Mouse (Mus musculus) midbrain, embryonic 13.5 days (tissue): Measurements from ENCODE around the gene Arih2. TPM values are rescaled to one million over a fixed set of nuclear protein-coding genes. Genes with fewer than 3 reads are reported as not detected.
"Not testable (repeated sequence)": the region's sequence is repeated elsewhere in the genome, so short reads cannot be mapped to it uniquely, and the experiment has no call there.

Experiments used
- ATAC-seq: fragments of 200-750 bp; cut with Nextera tagmentation; 2 replicates; pipeline ENCODE4 v1.8.0; 2017; ENCODE audit warnings: mild to moderate bottlenecking, moderate TSS enrichment, moderate library complexity
- H3K27ac ChIP-seq: fragments of 300-500 bp; sonication (generic); 2 replicates; pipeline ENCODE4 v1.5.1; 2015; ENCODE audit warnings: inconsistent platforms, mild to moderate bottlenecking, moderate library complexity
- H3K27me3 ChIP-seq: fragments of 300-500 bp; sonication (generic); 2 replicates; pipeline ENCODE4 v1.6.1; 2015; ENCODE audit warnings: mild to moderate bottlenecking, inconsistent platforms
- H3K36me3 ChIP-seq: fragments of 300-500 bp; sonication (generic); 2 replicates; pipeline ENCODE4 v1.6.1; 2015; ENCODE audit warnings: mild to moderate bottlenecking, inconsistent platforms
- H3K4me1 ChIP-seq: fragments of 300-500 bp; sonication (generic); replicated peaks from 2 replicates; pipeline ENCODE4 v1.6.1; 2015; ENCODE audit warnings: inconsistent platforms
- H3K4me2 ChIP-seq: fragments of 300-500 bp; sonication (generic); replicated peaks from 2 replicates; pipeline ENCODE4 v1.6.1; 2015; ENCODE audit warnings: moderate library complexity, mild to moderate bottlenecking, inconsistent platforms
- H3K4me3 ChIP-seq: fragments of 300-500 bp; sonication (generic); replicated peaks from 2 replicates; pipeline ENCODE4 v1.5.1; 2015; ENCODE audit warnings: mild to moderate bottlenecking, inconsistent platforms
- H3K9ac ChIP-seq: fragments of 300-500 bp; sonication (generic); replicated peaks from 2 replicates; pipeline ENCODE4 v1.6.1; 2015; ENCODE audit warnings: mild to moderate bottlenecking, inconsistent platforms
- H3K9me3 ChIP-seq: fragments of 300-500 bp; sonication (generic); 2 replicates; pipeline ENCODE4 v1.6.1; 2016; ENCODE audit warnings: mild to moderate bottlenecking, inconsistent platforms
- WGBS: fragments of 180-500 bp; shearing (Covaris S2); methylation state at CpG from one replicate; pipeline ENCODE4 v1.1.7; 2015; 5-methylcytosine and 5-hydroxymethylcytosine counted together
- polyA plus RNA-seq: library from polyadenylated mRNA; unstranded; fragments of >200 nt; fragmentation: Nextera tagmentation; extraction: Ambion mirVana; gene quantifications from 2 replicates; pipeline ENCODE4 v1.2.1, GENCODE M21; 2015

Gene Arih2
- polyA plus RNA-seq, 1 experiment from 2014 or later, result 54.0 TPM

DNA sequence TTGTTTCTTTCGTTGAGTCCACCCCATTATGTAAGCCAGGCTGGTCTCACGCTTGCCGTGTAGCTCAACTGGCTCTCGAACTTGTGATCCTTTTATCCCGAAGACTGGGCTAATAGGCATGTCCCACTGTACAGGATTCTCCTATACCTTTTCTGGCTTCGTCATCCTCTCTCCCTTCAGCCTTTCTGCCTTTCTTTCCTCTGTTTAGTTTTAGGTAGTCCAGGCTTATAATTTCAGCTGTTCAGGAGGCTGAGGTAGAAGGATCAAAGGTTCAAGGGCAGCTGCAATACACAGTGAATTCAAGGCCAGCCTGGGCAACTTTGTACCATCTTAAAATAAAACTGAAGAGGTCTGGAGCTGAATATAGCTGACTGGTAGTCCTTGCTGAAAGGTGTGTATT is 38.0 kb upstream of the Arih2 start:
- 74% methylated on average over 6 of the region's 6 CpGs for WGBS
- H3K4me3 ChIP-seq, result no peak overlapping the region
- no peak overlapping the region for H3K9ac ChIP-seq
- H3K27ac ChIP-seq, result no peak overlapping the region
- H3K4me2 ChIP-seq, result no peak overlapping the region
- no peaks in the 10 kb centered on the region for H3K9me3 ChIP-seq
- peaks cover 25% of the 10 kb centered on the region for H3K36me3 ChIP-seq
- no peak for ATAC-seq
- peaks cover 6% of the 10 kb centered on the region; the same call in 1 of the 2 replicates for H3K27me3 ChIP-seq
- H3K4me1 ChIP-seq, result peaks cover 46% of the 10 kb centered on the region

DNA sequence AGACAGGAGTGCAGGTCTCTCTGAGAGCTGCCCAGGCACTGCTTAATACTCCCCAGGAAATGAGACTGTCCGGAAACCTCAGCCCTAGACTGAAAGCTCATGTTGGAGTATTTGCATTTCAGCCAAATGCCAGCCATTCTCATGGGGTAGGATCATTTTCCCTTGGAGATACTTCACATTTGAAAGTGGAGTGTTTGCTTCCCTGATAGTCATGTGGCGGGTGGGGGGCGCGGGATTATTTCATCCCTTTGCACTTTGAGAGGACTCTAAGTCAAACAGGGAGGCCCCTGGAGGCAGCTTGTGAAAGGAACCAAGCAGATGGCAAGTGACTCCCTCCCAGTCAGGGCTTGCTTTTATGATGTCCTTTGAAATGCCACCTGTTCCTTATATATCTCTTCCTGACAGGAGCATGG is 37.3 kb upstream of the Arih2 start:
- Histone ChIP-seq H3K4me1 (peaks cover 43% of the 10 kb centered on the region), H3K27ac (no peak overlapping the region), H3K9ac (no peak overlapping the region), H3K36me3 (peaks cover 29% of the 10 kb centered on the region), H3K4me2 (no peak overlapping the region), H3K27me3 (peaks cover 6% of the 10 kb centered on the region; the same call in 1 of the 2 replicates), H3K9me3 (no peaks in the 10 kb centered on the region), H3K4me3 (no peak overlapping the region)
- 10% methylated on average over 4 of the region's 4 CpGs for WGBS
- ATAC-seq, result peak; percentile 48

DNA sequence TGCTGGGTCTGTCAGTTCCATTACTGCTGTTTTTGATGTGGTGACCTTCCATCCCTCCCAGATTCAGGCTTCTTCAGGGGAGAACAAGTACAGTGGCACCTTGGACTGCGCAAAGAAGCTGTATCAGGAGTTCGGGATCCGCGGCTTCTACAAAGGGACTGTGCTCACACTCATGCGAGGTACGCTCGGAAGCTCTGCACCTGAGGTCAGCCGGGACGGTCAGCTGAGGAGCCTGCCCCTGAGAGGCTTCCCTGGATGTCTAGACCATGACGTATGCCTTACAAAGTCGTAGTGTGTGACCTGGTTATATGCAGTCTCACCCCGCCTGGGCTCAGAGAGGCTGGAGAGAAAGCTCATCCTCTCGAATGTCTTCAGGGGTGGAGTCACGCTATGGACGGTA is 30.8 kb upstream of the Arih2 start:
- Histone ChIP-seq H3K4me2 (no peak overlapping the region), H3K9me3 (no peaks in the 10 kb centered on the region), H3K27me3 (no peaks in the 10 kb centered on the region), H3K27ac (no peak overlapping the region), H3K4me1 (no peaks in the 10 kb centered on the region), H3K4me3 (no peak overlapping the region), H3K36me3 (peaks cover 62% of the 10 kb centered on the region), H3K9ac (no peak overlapping the region)
- 93% methylated on average over 15 of the region's 15 CpGs for WGBS
- no peak for ATAC-seq

DNA sequence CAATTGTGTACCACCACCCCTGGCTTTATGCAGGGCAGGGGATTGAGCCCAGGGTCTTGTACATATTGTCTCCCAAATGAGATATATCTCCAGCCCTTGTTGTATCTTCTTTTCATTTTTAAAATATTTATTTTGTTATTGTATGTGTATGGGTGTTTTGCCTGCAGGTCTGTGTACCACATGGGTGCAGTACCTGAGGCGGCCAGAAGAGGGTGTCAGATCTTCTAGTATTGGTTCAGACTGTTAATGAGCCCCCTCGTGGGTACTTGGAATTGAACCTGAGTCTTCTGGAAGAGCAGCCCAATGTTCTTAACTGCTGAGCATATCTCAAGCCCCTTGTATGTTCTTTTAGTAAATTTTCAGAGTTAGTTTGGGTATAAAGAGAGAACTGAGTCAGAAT is 24.0 kb upstream of the Arih2 start:
- Histone ChIP-seq H3K27ac (no peak overlapping the region), H3K9me3 (no peaks in the 10 kb centered on the region), H3K36me3 (peaks cover 60% of the 10 kb centered on the region), H3K4me3 (no peak overlapping the region), H3K4me2 (no peak overlapping the region), H3K27me3 (no peaks in the 10 kb centered on the region), H3K9ac (no peak overlapping the region), H3K4me1 (no peaks in the 10 kb centered on the region)
- 40% methylated on average over 2 of the region's 2 CpGs for WGBS
- no peak for ATAC-seq

DNA sequence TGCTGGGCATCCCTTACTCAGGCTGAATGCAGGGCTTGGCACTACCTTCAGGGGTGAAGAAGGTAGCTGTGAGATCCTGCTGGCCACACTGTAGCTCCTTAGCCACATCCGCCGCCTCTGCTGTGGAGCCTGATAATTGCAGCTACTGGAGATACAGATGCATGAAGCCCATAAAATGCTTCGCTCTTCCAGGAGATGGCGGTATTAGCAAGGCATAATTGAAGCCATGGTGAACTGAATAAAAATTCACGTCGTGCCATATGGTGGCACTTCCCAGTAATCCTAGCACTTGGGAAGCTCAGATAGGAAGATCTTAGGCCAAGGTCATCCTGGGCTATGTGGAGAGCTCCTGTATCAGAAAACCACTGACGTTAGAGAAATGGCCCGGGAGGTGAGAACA is 20.7 kb upstream of the Arih2 start:
- 49% methylated on average over 8 of the region's 8 CpGs for WGBS
- ATAC-seq, result no peak

DNA sequence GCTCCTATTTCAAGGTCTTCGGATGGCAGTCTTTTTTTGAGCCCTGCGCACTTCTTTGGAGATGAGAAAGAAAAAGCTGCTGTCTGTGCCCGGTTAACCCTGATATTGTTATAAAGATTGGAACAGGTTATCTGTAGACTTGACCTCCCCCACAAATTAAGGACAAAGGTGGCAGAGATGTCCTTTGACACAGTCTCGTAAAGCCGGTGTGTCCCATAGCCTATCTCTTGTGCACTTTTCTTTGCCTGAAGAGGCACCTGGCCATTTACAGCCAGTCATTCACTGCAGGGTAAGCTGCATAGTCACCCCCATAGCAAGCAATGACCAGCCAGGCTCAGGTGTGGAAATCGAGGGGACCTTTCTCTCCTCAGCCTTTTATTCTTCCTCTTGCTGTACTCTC is 13.5 kb upstream of the Arih2 start:
- ATAC-seq, result no peak
- Histone ChIP-seq H3K4me2 (peak overlapping the region; percentile 69), H3K27ac (no peak overlapping the region), H3K4me3 (peak overlapping the region; percentile 71), H3K9ac (peak overlapping the region; percentile 72), H3K27me3 (no peaks in the 10 kb centered on the region), H3K36me3 (no peaks in the 10 kb centered on the region; the same call in 1 of the 2 replicates), H3K4me1 (peaks cover 12% of the 10 kb centered on the region), H3K9me3 (no peaks in the 10 kb centered on the region)
- WGBS, result 50% methylated on average over 6 of the region's 6 CpGs

More for the DNA sequence above, 20.7 kb upstream of the Arih2 start:
- H3K9ac ChIP-seq, result no peak overlapping the region
- peaks cover 47% of the 10 kb centered on the region for H3K36me3 ChIP-seq
- no peak overlapping the region for H3K4me2 ChIP-seq
- no peak overlapping the region for H3K27ac ChIP-seq
- no peaks in the 10 kb centered on the region for H3K27me3 ChIP-seq
- H3K4me1 ChIP-seq, result no peaks in the 10 kb centered on the region
- no peak overlapping the region for H3K4me3 ChIP-seq
- no peaks in the 10 kb centered on the region for H3K9me3 ChIP-seq

DNA sequence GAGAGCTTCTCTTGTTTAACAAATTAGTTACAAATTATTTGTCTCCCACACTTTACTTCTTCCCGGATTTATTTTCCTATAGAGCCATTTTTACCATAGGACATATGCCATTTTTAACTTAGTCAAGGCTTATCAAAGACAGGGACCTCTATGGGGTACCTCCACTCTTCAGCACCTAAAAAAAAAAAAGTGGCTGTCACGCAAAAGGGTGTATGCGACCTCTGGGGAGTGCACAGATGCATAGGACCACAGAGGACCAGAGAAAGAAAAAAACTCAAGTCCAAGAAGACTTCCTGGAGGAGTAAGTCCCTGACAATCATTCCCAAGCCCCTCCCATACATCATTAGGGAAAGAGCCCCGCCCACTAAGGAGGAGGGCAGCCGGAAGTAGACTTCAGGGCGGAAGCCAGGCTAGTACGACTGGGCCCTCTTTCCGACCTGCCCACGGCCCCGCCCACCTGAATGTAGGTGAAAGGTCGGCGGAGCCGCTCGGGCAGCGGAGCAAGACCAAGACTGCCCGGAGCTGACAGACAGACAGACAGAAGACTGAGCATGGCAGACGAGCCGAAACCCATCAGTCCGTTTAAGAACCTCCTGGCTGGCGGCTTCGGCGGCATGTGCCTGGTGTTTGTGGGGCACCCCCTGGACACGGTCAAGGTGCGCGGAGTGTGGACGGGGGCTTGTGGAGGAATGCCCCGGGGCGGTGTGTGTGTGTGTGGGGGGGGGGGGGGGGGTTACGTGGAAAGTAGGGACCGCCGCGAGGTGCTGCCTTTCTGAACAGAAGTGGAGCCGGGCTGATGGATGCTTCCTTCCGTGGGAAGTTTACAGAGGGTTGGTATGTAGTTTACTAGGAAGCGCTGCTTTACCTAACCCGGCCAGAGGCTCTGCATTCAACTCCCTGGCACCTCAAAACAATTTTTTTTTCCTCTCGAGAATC is 12.8 kb upstream of the Arih2 start, which contains the start of gene Slc25a20:
Gene Slc25a20, plus strand, starts transcription at position 412 of the 936 bp plus-strand sequence.
- Histone ChIP-seq H3K4me3 (peak within 1 kb of the TSS; percentile 71), H3K9ac (peak within 1 kb of the TSS; percentile 72), H3K36me3 (no peaks in the 10 kb centered on the region; the same call in 1 of the 2 replicates), H3K4me1 (peaks cover 12% of the 10 kb centered on the region), H3K4me2 (peak within 1 kb of the TSS; percentile 69), H3K9me3 (no peaks in the 10 kb centered on the region), H3K27me3 (no peaks in the 10 kb centered on the region), H3K27ac (no peak within 1 kb of the TSS)
- WGBS, result 2% methylated on average over 31 of the region's 37 CpGs
- peak; percentile 91 for ATAC-seq

DNA sequence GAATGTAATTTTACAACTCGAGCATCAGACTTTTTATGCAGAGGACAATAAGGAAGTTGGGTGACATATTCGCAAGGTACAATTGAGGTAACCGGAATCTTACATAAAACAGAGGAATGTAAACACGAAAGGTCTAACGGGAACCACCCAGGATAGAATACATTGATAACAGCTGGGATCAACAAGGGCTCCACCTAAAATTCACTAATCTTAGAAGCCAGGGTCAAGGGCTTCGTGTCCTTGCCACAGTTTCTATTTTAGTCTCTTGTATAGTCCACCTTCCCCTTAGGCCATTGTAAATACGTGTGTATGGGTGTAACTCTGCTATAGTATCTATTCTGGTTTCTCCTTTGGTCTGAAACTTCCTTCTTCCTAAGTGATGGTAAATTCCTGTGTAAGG is 6.7 kb upstream of the Arih2 start:
- not testable (repeated sequence) for H3K27ac ChIP-seq, H3K36me3 ChIP-seq, H3K4me1 ChIP-seq, H3K9me3 ChIP-seq, H3K4me3 ChIP-seq, H3K9ac ChIP-seq, ATAC-seq, H3K4me2 ChIP-seq, H3K27me3 ChIP-seq
- WGBS, result 87% methylated on average over 7 of the region's 7 CpGs

DNA sequence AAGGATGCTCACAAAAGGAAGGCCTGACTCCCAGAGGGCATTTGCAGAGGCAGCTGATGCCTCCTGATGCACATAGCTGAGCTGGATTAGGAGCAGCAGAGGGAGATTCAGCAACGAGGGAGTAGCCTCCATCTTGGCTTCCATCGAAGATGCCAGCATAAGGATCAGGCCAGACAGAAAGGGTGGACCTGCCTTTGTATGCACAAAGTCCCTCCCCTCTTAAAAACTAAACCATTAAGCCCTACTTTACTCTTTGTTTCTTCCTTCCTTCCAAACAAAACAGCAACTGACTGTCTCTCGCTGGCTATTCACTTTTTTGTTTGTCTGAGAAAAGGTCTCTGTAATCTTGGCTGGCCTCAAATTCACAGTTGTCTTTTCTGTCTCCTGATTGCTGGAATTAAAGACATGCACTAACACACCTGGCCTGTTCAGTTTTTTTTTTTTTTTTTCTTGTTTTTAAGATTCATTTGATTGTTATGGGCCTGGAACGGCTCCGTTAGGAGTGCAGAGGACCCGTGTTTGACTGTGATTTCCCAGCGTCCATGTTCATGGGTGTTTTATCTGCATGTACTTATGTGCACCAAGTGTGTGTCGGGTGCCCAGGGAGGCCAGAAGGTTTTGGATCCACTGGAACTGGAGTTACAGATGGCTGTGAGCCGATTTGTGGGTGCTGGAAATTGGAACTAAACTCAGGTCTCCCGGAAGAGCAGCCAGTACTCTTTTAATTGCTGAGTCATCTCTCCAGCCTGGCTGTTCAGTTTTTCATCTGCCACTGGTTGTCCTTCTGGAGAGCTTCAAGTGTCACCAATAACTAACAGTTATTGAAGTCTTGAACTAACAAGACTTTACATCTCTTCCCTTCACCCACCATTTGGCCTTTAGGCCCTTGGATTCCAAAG is 5.6 kb upstream of the Arih2 start:
- H3K36me3 ChIP-seq, result no peaks in the 10 kb centered on the region
- no peak overlapping the region for H3K4me2 ChIP-seq
- H3K9me3 ChIP-seq, result no peaks in the 10 kb centered on the region
- H3K4me1 ChIP-seq, result peaks cover 4% of the 10 kb centered on the region
- H3K27ac ChIP-seq, result no peak overlapping the region
- WGBS, result 78% methylated on average over 10 of the region's 10 CpGs
- H3K27me3 ChIP-seq, result no peaks in the 10 kb centered on the region
- H3K4me3 ChIP-seq, result no peak overlapping the region
- ATAC-seq, result no peak
- no peak overlapping the region for H3K9ac ChIP-seq

DNA sequence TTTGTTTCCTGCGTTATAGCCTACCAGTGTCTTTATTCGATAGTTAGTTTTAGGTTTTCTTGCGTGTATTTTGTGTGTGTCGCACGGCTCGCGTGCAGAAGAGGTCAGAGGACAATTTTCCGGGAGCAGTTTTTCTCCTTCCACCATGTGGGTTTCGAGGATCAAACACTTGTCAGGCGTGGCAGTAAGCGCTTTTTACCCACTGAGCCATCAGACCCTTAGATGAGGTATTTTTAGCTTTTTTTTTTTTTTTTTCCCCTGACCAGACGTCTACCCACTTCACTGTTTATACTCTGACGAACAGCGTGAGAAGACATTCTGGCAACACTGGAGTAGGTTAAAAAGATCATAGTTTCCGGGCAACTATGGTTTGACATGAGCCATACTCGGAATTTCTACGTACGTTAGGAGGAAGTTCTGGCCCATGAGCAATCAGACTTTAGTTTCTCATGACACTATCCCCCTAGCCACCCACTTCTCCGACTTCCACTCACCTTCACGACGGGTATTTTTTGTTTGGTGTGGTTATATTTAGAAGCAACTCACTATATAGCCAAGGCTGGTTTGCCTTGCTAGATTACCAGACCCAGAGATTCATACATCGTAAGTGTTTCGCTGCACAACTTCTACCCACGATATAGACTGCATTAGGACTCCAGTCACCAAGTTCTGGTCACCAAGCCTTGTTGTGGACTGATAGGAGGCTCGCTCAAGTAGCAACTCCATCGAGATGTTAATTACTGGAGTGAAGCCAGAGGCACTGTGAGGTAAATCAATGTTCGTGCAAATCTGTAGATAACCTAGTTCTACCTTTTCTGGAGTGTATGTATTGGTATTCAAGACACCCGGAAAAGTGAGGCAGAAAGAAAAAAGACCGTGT is 615 bp upstream of the Arih2 start:
- ATAC-seq, result peak; percentile 35; the same call in 1 of the 2 replicates
- Histone ChIP-seq H3K36me3 (no peaks in the 10 kb centered on the region), H3K9me3 (no peaks in the 10 kb centered on the region), H3K4me3 (peak overlapping the region; percentile 95), H3K27ac (peak overlapping the region; percentile 88), H3K27me3 (no peaks in the 10 kb centered on the region), H3K4me1 (peaks cover 24% of the 10 kb centered on the region), H3K9ac (peak overlapping the region; percentile 94), H3K4me2 (peak overlapping the region; percentile 97)
- WGBS, result 32% methylated on average over 29 of the region's 29 CpGs

DNA sequence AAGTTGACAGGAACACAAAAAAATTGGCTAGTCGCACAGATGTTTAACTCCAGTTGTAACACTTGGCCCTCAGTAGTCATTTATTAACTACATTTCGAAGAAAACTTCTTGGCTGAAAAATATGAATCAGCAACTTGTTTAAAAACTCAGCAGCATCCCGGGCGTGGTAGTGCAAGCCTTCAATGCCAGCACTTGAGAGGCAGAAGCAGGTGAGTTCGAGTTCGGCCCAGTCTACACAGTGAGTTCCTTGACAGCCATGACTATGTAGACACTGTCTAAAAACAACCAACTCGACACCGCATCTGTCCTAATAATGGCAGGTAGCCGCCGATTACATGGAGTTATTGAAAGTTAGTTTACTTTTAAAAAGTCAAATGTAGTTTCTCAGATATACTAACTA is 1.0 kb downstream of the Arih2 start:
- Histone ChIP-seq H3K4me3 (peak overlapping the region; percentile 95), H3K9ac (peak overlapping the region; percentile 94), H3K27me3 (no peaks in the 10 kb centered on the region), H3K27ac (no peak overlapping the region), H3K4me1 (peaks cover 24% of the 10 kb centered on the region), H3K36me3 (peaks cover 4% of the 10 kb centered on the region), H3K9me3 (no peaks in the 10 kb centered on the region), H3K4me2 (peak overlapping the region; percentile 97)
- 49% methylated on average over 10 of the region's 10 CpGs for WGBS
- no peak for ATAC-seq
